Mouse (Mus musculus) embryonic facial prominence, embryonic 15.5 days (tissue): ENCODE measurements around the gene St6gal2. TPM values are rescaled to one million over a fixed set of nuclear protein-coding genes. Genes with fewer than 3 reads are reported as not detected.

ENCODE experiments used
- ATAC-seq: fragments of 200-750 bp; cut with Nextera tagmentation; 2 replicates; pipeline ENCODE4 v1.8.0; 2017; ENCODE audit warnings: low read depth, moderate TSS enrichment; ENCODE audit not compliant: insufficient number of reproducible peaks, low FRiP score, low TSS enrichment
- H3K27ac ChIP-seq: fragments of 300-500 bp; sonication (generic); replicated peaks from 2 replicates; pipeline ENCODE4 v1.5.1; 2015; ENCODE audit warnings: mild to moderate bottlenecking, inconsistent platforms
- H3K27me3 ChIP-seq: fragments of 300-500 bp; sonication (generic); 2 replicates; pipeline ENCODE4 v1.6.1; 2015; ENCODE audit warnings: inconsistent platforms
- H3K36me3 ChIP-seq: fragments of 300-500 bp; sonication (generic); 2 replicates; pipeline ENCODE4 v1.6.1; 2015; ENCODE audit warnings: mild to moderate bottlenecking, inconsistent platforms
- H3K4me1 ChIP-seq: fragments of 300-500 bp; sonication (generic); 2 replicates; pipeline ENCODE4 v1.6.1; 2015; ENCODE audit warnings: inconsistent platforms
- H3K4me2 ChIP-seq: fragments of 300-500 bp; sonication (generic); replicated peaks from 2 replicates; pipeline ENCODE4 v1.6.1; 2015; ENCODE audit warnings: mild to moderate bottlenecking, inconsistent platforms
- H3K4me3 ChIP-seq: fragments of 300-500 bp; sonication (generic); replicated peaks from 2 replicates; pipeline ENCODE4 v1.5.1; 2015; ENCODE audit warnings: mild to moderate bottlenecking, inconsistent platforms
- H3K9ac ChIP-seq: fragments of 300-500 bp; sonication (generic); 2 replicates; pipeline ENCODE4 v1.6.1; 2015; ENCODE audit warnings: inconsistent platforms
- H3K9me3 ChIP-seq: fragments of 300-500 bp; sonication (generic); replicated peaks from 2 replicates; pipeline ENCODE4 v1.6.1; 2016; ENCODE audit warnings: inconsistent platforms
- WGBS: fragments of 180-500 bp; shearing (Covaris S2); methylation state at CpG from one replicate; pipeline ENCODE4 v1.1.7; 2015; 5-methylcytosine and 5-hydroxymethylcytosine counted together
- polyA plus RNA-seq: library from polyadenylated mRNA; unstranded; fragments of >200 nt; fragmentation: Nextera tagmentation; extraction: Ambion mirVana; gene quantifications from 2 replicates; pipeline ENCODE4 v1.2.1, GENCODE M21; 2015

The St6gal2 gene
- polyA plus RNA-seq, result 5.6 and 6.2 TPM in 2 replicates

GRCm38 (mm10) chr17:55445250-55446184, at the start of gene St6gal2:
Gene St6gal2, plus strand, starts transcription at chr17:55445382.
- peak; percentile 86 for ATAC-seq
- H3K9ac ChIP-seq, result peak within 1 kb of the TSS; percentile 62
- H3K27ac ChIP-seq, result 0 out of 2 replicates have a peak within 1 kb of the TSS, but pooled peaks have one; percentile 34
- H3K27me3 ChIP-seq, result peaks cover 19% of the 10 kb centered on the region
- H3K36me3 ChIP-seq, result no peaks in the 10 kb centered on the region
- under 1% methylated on average over 84 of the region's 84 CpGs for WGBS
- H3K9me3 ChIP-seq, result no peaks in the 10 kb centered on the region
- no peaks in the 10 kb centered on the region for H3K4me1 ChIP-seq
- H3K4me3 ChIP-seq, result peak within 1 kb of the TSS; percentile 62
- peak within 1 kb of the TSS; percentile 95 for H3K4me2 ChIP-seq

GRCm38 (mm10) chr17:55406043-55406442, 39.1 kb upstream of the St6gal2 start:
- 77% methylated on average over 2 of the region's 2 CpGs for WGBS
- ATAC-seq, result no peak
- H3K9me3 ChIP-seq, result no peaks in the 10 kb centered on the region
- H3K36me3 ChIP-seq, result no peaks in the 10 kb centered on the region
- no peaks in the 10 kb centered on the region for H3K27me3 ChIP-seq
- H3K27ac ChIP-seq, result no peak overlapping the region
- H3K4me3 ChIP-seq, result no peak overlapping the region
- no peak overlapping the region for H3K9ac ChIP-seq
- H3K4me1 ChIP-seq, result no peaks in the 10 kb centered on the region
- no peak overlapping the region for H3K4me2 ChIP-seq

- Histone ChIP-seq H3K4me2 (no peak overlapping the region), H3K4me1 (no peaks in the 10 kb centered on the region), H3K36me3 (no peaks in the 10 kb centered on the region), H3K9me3 (no peaks in the 10 kb centered on the region), H3K4me3 (no peak overlapping the region), H3K27me3 (no peaks in the 10 kb centered on the region), H3K9ac (no peak overlapping the region), H3K27ac (no peak overlapping the region)
- WGBS, result 77% methylated on average over 2 of the region's 2 CpGs
- ATAC-seq, result no peak
Observed at GRCm38 (mm10) chr17:55416519-55416918, 28.7 kb upstream of the St6gal2 start.

- 1% methylated on average over 6 of the region's 6 CpGs for WGBS
- H3K9me3 ChIP-seq, result no peaks in the 10 kb centered on the region
- no peak; the same call in 1 of the 2 replicates for ATAC-seq
- H3K4me1 ChIP-seq, result no peaks in the 10 kb centered on the region
- H3K27me3 ChIP-seq, result peaks cover 19% of the 10 kb centered on the region
- no peaks in the 10 kb centered on the region for H3K36me3 ChIP-seq
- H3K27ac ChIP-seq, result no peak overlapping the region
- H3K4me2 ChIP-seq, result peak overlapping the region; percentile 95
- H3K4me3 ChIP-seq, result peak overlapping the region; percentile 62
- H3K9ac ChIP-seq, result peak overlapping the region; percentile 62; the same call in 1 of the 2 replicates
Observed at GRCm38 (mm10) chr17:55446185-55446527, 974 bp downstream of the St6gal2 start.

GRCm38 (mm10) chr17:55446698-55447097, 1.5 kb downstream of the St6gal2 start:
- H3K27ac ChIP-seq, result no peak overlapping the region
- H3K36me3 ChIP-seq, result no peaks in the 10 kb centered on the region
- H3K4me1 ChIP-seq, result no peaks in the 10 kb centered on the region
- no peaks in the 10 kb centered on the region for H3K9me3 ChIP-seq
- 25% methylated on average over 4 of the region's 4 CpGs for WGBS
- peaks cover 19% of the 10 kb centered on the region for H3K27me3 ChIP-seq
- peak overlapping the region; percentile 95 for H3K4me2 ChIP-seq
- no peak for ATAC-seq
- no peak overlapping the region for H3K9ac ChIP-seq
- peak overlapping the region; percentile 62 for H3K4me3 ChIP-seq

- ATAC-seq, result no peak
- H3K4me1 ChIP-seq, result peaks cover 2% of the 10 kb centered on the region; the same call in 1 of the 2 replicates
- no peak overlapping the region for H3K4me2 ChIP-seq
- H3K27me3 ChIP-seq, result 0 out of 2 replicates have a peak, but pooled peaks cover 3% of the 10 kb centered on the region
- no peak overlapping the region for H3K4me3 ChIP-seq
- no peaks in the 10 kb centered on the region for H3K9me3 ChIP-seq
- WGBS, result 68% methylated on average over 2 of the region's 2 CpGs
- H3K9ac ChIP-seq, result no peak overlapping the region
- no peak overlapping the region for H3K27ac ChIP-seq
- H3K36me3 ChIP-seq, result no peaks in the 10 kb centered on the region
Observed at GRCm38 (mm10) chr17:55450943-55451342, 5.8 kb downstream of the St6gal2 start.

- Histone ChIP-seq H3K9me3 (no peaks in the 10 kb centered on the region), H3K27ac (no peak overlapping the region), H3K36me3 (no peaks in the 10 kb centered on the region), H3K9ac (no peak overlapping the region), H3K27me3 (no peaks in the 10 kb centered on the region), H3K4me3 (no peak overlapping the region), H3K4me2 (no peak overlapping the region), H3K4me1 (peaks cover 2% of the 10 kb centered on the region; the same call in 1 of the 2 replicates)
- no peak for ATAC-seq
- 17% methylated on average over 3 of the region's 3 CpGs for WGBS
Observed at GRCm38 (mm10) chr17:55454487-55454886, 9.3 kb downstream of the St6gal2 start.

- H3K4me1 ChIP-seq, result no peaks in the 10 kb centered on the region
- no peaks in the 10 kb centered on the region for H3K27me3 ChIP-seq
- H3K36me3 ChIP-seq, result no peaks in the 10 kb centered on the region
- no peak overlapping the region for H3K4me2 ChIP-seq
- 80% methylated on average over 1 of the region's 1 CpGs for whole genome bisulfite sequencing
- no peak overlapping the region for H3K9ac ChIP-seq
- ATAC-seq, result no peak
- no peak overlapping the region for H3K27ac ChIP-seq
- no peaks in the 10 kb centered on the region for H3K9me3 ChIP-seq
- H3K4me3 ChIP-seq, result no peak overlapping the region
Observed at GRCm38 (mm10) chr17:55460187-55460586, 15.0 kb downstream of the St6gal2 start.

GRCm38 (mm10) chr17:55467579-55467978, 22.4 kb downstream of the St6gal2 start:
- H3K9me3 ChIP-seq, result no peaks in the 10 kb centered on the region
- no peak overlapping the region for H3K4me3 ChIP-seq
- no peak overlapping the region for H3K27ac ChIP-seq
- no peaks in the 10 kb centered on the region for H3K27me3 ChIP-seq
- H3K36me3 ChIP-seq, result no peaks in the 10 kb centered on the region
- no peak overlapping the region for H3K4me2 ChIP-seq
- H3K4me1 ChIP-seq, result no peaks in the 10 kb centered on the region
- WGBS, result 75% methylated on average over 3 of the region's 3 CpGs
- H3K9ac ChIP-seq, result no peak overlapping the region
- ATAC-seq, result no peak

GRCm38 (mm10) chr17:55468963-55469362, 23.8 kb downstream of the St6gal2 start:
- no peak overlapping the region for H3K27ac ChIP-seq
- H3K4me3 ChIP-seq, result no peak overlapping the region
- H3K9me3 ChIP-seq, result no peaks in the 10 kb centered on the region
- H3K4me1 ChIP-seq, result no peaks in the 10 kb centered on the region
- no peaks in the 10 kb centered on the region for H3K27me3 ChIP-seq
- no peak overlapping the region for H3K4me2 ChIP-seq
- no peak overlapping the region for H3K9ac ChIP-seq
- no peak for ATAC-seq
- H3K36me3 ChIP-seq, result no peaks in the 10 kb centered on the region

GRCm38 (mm10) chr17:55475974-55476373, 30.8 kb downstream of the St6gal2 start:
- Histone ChIP-seq H3K4me2 (no peak overlapping the region), H3K27ac (no peak overlapping the region), H3K4me1 (no peaks in the 10 kb centered on the region), H3K9ac (no peak overlapping the region), H3K27me3 (no peaks in the 10 kb centered on the region), H3K4me3 (no peak overlapping the region), H3K9me3 (no peaks in the 10 kb centered on the region), H3K36me3 (no peaks in the 10 kb centered on the region)
- ATAC-seq, result no peak
- 83% methylated on average over 4 of the region's 4 CpGs for WGBS
